Mouse (Mus musculus) embryonic facial prominence, embryonic 15.5 days (tissue): ENCODE data around the gene Gas8. TPM values are rescaled to one million over a fixed set of nuclear protein-coding genes. Genes with fewer than 3 reads are reported as not detected.
"Not testable (repeated sequence)": the region's sequence is repeated elsewhere in the genome, so short reads cannot be mapped to it uniquely, and the experiment has no call there.

Source experiments
- ATAC-seq: fragments of 200-750 bp; cut with Nextera tagmentation; 2 replicates; pipeline ENCODE4 v1.8.0; 2017; ENCODE audit warnings: low read depth, moderate TSS enrichment; ENCODE audit not compliant: insufficient number of reproducible peaks, low FRiP score, low TSS enrichment
- H3K27ac ChIP-seq: fragments of 300-500 bp; sonication (generic); replicated peaks from 2 replicates; pipeline ENCODE4 v1.5.1; 2015; ENCODE audit warnings: mild to moderate bottlenecking, inconsistent platforms
- H3K27me3 ChIP-seq: fragments of 300-500 bp; sonication (generic); 2 replicates; pipeline ENCODE4 v1.6.1; 2015; ENCODE audit warnings: inconsistent platforms
- H3K36me3 ChIP-seq: fragments of 300-500 bp; sonication (generic); 2 replicates; pipeline ENCODE4 v1.6.1; 2015; ENCODE audit warnings: mild to moderate bottlenecking, inconsistent platforms
- H3K4me1 ChIP-seq: fragments of 300-500 bp; sonication (generic); 2 replicates; pipeline ENCODE4 v1.6.1; 2015; ENCODE audit warnings: inconsistent platforms
- H3K4me2 ChIP-seq: fragments of 300-500 bp; sonication (generic); replicated peaks from 2 replicates; pipeline ENCODE4 v1.6.1; 2015; ENCODE audit warnings: mild to moderate bottlenecking, inconsistent platforms
- H3K4me3 ChIP-seq: fragments of 300-500 bp; sonication (generic); replicated peaks from 2 replicates; pipeline ENCODE4 v1.5.1; 2015; ENCODE audit warnings: mild to moderate bottlenecking, inconsistent platforms
- H3K9ac ChIP-seq: fragments of 300-500 bp; sonication (generic); 2 replicates; pipeline ENCODE4 v1.6.1; 2015; ENCODE audit warnings: inconsistent platforms
- H3K9me3 ChIP-seq: fragments of 300-500 bp; sonication (generic); replicated peaks from 2 replicates; pipeline ENCODE4 v1.6.1; 2016; ENCODE audit warnings: inconsistent platforms
- WGBS: fragments of 180-500 bp; shearing (Covaris S2); methylation state at CpG from one replicate; pipeline ENCODE4 v1.1.7; 2015; 5-methylcytosine and 5-hydroxymethylcytosine counted together
- polyA plus RNA-seq: library from polyadenylated mRNA; unstranded; fragments of >200 nt; fragmentation: Nextera tagmentation; extraction: Ambion mirVana; gene quantifications from 2 replicates; pipeline ENCODE4 v1.2.1, GENCODE M21; 2015

The Gas8 gene
- polyA plus RNA-seq, 1 experiment from 2014 or later: 36.7 TPM

DNA sequence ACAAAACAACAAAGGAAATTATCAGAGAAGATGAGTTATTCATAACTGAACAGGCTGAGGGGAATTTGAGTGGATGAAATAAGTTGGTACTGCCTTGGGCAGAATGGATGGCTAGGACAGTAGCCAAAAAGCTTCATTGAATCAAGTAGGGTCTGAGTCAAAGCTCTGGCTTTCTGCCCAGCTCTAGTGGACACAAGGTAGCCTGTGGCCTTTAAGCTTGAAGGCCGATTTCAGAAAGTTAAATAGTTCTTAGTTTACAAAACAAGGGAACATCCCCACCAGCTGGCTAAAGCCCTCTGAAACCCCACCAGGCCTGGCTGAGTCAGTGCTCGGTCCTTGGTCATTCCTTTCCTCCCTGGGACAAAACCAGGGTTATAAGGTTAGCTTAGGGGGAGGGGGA, 2.0 kb upstream of the Gas8 start:
- 28% methylated on average over 2 of the region's 2 CpGs for WGBS
- Histone ChIP-seq H3K27me3 (peaks cover 44% of the 10 kb centered on the region), H3K27ac (no peak overlapping the region), H3K4me2 (no peak overlapping the region), H3K36me3 (peaks cover 12% of the 10 kb centered on the region), H3K9ac (no peak overlapping the region), H3K4me1 (peaks cover 25% of the 10 kb centered on the region), H3K9me3 (no peaks in the 10 kb centered on the region), H3K4me3 (no peak overlapping the region)
- ATAC-seq: no peak

DNA sequence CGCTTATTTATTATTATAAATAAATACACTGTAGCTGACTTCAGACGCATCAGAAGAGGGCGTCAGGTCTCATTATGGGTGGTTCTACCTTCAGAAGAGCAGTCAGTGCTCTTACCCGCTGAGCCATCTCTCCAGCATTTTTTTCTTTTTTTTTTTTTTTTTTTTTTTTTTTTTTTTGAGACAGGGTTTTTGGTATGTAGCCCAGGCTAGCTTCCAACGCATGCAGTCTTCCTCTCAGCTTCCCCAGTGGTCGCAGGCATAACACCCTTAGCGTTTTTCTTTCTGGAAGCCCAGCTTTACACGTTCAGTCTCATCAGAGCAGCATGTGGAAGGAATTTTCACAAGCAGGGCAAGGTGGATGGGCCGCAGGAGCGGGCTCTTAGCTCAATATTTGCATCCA, 462 bp upstream of the Gas8 start:
- H3K9me3 ChIP-seq: no peaks in the 10 kb centered on the region
- peak overlapping the region; percentile 60 for H3K4me3 ChIP-seq
- no peak for ATAC-seq
- peaks cover 34% of the 10 kb centered on the region for H3K27me3 ChIP-seq
- no peak overlapping the region for H3K27ac ChIP-seq
- H3K36me3 ChIP-seq: peaks cover 26% of the 10 kb centered on the region
- 30% methylated on average over 10 of the region's 10 CpGs for WGBS
- peaks cover 25% of the 10 kb centered on the region for H3K4me1 ChIP-seq
- no peak overlapping the region for H3K9ac ChIP-seq
- peak overlapping the region; percentile 82 for H3K4me2 ChIP-seq

DNA sequence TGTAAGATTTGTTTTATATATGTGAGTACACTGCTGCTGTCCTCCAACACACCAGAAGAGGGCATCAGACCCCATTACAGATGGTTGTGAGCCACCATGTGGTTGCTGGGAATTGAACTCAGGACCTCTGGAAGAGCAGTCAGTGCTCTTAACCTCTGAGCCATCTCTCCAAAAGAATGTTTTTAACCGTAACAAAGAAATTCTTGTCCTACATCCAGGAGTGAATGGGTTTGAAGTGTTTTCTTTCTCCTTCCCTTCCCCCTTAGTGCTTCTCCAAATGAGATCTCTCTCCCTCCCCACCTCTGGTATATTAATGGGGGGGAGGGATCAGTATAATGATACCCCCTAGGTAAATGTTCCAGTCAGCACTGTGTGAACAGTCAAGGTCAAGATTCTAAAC, 1.4 kb downstream of the Gas8 start:
- peaks cover 13% of the 10 kb centered on the region for H3K4me1 ChIP-seq
- not testable (repeated sequence) for H3K27ac ChIP-seq, H3K4me2 ChIP-seq, H3K4me3 ChIP-seq, H3K9ac ChIP-seq, H3K9me3 ChIP-seq, ATAC-seq
- WGBS: 97% methylated on average over 1 of the region's 1 CpGs
- H3K36me3 ChIP-seq: peaks cover 44% of the 10 kb centered on the region
- peaks cover 17% of the 10 kb centered on the region for H3K27me3 ChIP-seq

DNA sequence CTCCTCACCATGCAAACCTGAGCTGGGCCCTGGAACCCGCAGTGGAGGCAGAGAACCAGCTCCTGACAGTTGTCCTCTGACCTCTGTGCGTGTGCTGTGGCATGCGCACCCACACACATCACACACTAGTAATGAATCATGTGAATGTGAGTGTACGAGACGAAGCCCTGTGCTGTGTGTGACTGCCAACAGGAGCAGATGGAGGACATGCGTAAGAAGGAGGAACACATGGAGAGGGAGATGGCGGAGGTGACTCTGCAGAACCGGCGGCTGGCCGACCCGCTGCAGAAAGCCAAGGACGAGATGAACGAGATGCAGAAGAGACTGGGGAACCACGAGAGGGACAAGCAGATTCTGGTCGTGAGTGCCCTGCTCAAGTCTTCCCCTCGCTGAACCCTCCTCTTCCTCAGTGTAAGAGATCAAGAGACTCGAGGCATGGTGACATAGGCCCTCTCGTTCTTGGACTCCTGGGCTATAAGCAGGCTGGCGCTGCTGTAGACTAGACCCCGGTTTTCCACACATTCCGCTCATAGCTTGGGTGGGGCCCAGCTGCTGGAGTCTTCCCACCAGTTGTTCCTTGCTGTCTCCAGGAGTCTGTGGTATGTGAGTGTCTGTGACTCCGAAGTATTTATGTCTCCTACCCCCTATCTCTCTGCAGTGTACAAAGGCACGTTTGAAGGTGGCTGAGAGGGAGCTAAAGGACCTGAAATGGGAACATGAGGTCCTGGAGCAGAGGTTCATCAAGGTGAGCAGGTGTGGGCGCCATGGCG, 9.3 kb downstream of the Gas8 start:
- Histone ChIP-seq H3K9ac (no peak overlapping the region), H3K27me3 (no peaks in the 10 kb centered on the region), H3K4me1 (no peaks in the 10 kb centered on the region), H3K4me3 (no peak overlapping the region), H3K27ac (no peak overlapping the region), H3K36me3 (peaks cover 98% of the 10 kb centered on the region), H3K9me3 (no peaks in the 10 kb centered on the region), H3K4me2 (no peak overlapping the region)
- no peak for ATAC-seq
- WGBS: 87% methylated on average over 25 of the region's 25 CpGs

DNA sequence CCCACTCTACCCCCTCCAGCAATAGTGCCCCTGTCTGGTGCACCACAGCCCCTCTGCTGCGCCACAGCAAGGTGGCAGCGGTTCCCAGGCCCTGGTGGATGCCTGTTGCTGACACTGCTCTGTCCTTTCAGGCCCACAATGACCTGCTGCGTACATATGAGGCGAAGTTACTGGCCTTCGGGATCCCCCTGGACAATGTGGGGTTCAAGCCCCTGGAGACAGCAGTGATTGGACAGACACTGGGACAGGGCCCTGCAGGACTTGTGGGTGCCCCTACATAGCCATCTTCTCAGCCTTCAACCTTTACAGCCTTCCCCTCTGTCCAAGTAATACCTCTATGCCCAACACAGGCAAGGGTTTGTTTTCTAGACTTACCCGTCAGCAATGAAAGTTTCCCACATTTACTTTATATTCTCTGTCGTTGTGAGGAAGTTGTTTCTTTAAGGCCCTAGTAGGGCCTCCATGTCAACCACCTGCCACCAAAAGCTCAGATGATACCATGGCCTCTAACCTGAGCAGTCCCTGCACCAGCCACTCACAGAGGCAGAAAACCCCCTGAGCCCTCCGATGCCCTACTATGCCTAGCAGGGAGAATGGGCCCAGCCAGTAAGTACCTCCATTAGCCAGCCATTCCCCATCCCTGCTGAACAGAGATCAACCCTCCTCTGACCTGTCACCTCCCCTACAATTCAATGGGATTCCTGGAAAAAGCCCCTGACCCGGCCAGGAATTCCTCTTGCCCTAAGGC, 17.8 kb downstream of the Gas8 start:
- Histone ChIP-seq H3K4me1 (no peaks in the 10 kb centered on the region), H3K9me3 (no peaks in the 10 kb centered on the region), H3K27ac (no peak overlapping the region), H3K27me3 (peaks cover 8% of the 10 kb centered on the region; the same call in 1 of the 2 replicates), H3K36me3 (peaks cover 55% of the 10 kb centered on the region), H3K4me3 (no peak overlapping the region), H3K4me2 (no peak overlapping the region), H3K9ac (no peak overlapping the region)
- 81% methylated on average over 9 of the region's 9 CpGs for WGBS
- no peak for ATAC-seq

DNA sequence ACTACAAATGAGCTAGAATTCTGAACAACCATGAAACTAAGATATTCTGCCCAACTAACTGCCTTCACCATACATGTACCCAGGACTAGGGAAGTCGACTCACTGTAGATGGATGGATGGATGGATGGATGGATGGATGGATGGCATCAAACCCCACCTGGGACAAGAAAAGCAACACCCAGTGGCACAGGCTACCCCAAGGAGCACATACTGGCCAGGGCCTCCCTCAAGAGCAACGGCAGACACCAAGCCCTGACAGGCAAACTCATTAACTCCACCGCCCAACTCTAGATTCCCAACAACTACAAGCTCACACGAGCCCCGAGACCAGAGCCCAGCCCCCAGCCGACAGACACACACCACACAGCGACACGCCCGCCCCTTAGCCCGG, 18.4 kb downstream of the Gas8 start:
- peaks cover 8% of the 10 kb centered on the region; the same call in 1 of the 2 replicates for H3K27me3 ChIP-seq
- no peaks in the 10 kb centered on the region for H3K9me3 ChIP-seq
- no peak overlapping the region; the same call in 1 of the 2 replicates for H3K4me2 ChIP-seq
- H3K4me3 ChIP-seq: no peak overlapping the region
- H3K4me1 ChIP-seq: no peaks in the 10 kb centered on the region
- WGBS: 22% methylated on average over 8 of the region's 10 CpGs
- no peak overlapping the region for H3K9ac ChIP-seq
- H3K27ac ChIP-seq: no peak overlapping the region
- ATAC-seq: peak; percentile 34; the same call in 1 of the 2 replicates
- peaks cover 49% of the 10 kb centered on the region for H3K36me3 ChIP-seq

DNA sequence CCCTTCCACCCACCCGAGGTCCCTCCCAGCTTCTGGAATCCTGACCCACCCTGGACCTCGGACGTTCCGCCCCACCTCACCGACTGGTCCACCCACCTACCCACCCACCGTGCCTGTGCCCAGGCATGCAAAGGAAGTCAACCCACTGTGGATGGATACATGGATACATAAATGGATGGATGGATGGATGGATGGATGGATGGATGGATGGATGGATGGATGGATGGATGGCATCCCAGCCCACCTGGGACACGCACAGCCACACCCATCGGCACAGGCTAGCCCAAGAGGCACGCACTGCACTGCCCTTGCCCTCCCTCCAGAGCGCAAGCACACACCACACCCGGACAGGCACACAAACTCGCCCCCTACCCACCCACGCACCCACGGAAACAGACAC, 19.0 kb downstream of the Gas8 start:
- 88% methylated on average over 6 of the region's 14 CpGs for WGBS

DNA sequence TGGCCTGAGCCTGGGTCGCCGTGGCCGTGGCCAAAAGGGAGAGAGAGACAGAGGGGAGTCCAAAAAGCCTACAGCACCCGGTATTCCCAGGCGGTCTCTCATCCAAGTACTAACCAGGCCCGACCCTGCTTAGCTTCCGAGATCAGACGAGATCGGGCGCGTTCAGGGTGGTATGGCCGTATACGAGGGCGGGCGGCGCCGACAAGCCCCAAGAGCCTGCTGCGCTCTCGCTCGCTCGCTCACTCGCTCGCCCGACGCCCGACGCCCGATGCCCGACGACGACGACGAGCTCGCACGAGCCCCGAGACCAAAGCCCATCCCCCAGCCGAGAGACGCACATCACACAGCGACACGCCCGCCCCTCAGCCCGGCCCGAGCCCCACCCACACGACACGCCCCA, 45.6 kb downstream of the Gas8 start:
- H3K9me3 ChIP-seq, H3K4me3 ChIP-seq, H3K4me2 ChIP-seq, H3K36me3 ChIP-seq, H3K27ac ChIP-seq, ATAC-seq, H3K27me3 ChIP-seq, H3K4me1 ChIP-seq, H3K9ac ChIP-seq: not testable (repeated sequence)
- WGBS: no CpG with 5 or more reads among the region's 45 CpGs

More for the DNA sequence above, 19.0 kb downstream of the Gas8 start:
- not testable (repeated sequence) for H3K4me1 ChIP-seq, H3K9me3 ChIP-seq, H3K27me3 ChIP-seq, H3K4me2 ChIP-seq, H3K27ac ChIP-seq, ATAC-seq, H3K9ac ChIP-seq, H3K4me3 ChIP-seq
- peaks cover 42% of the 10 kb centered on the region for H3K36me3 ChIP-seq

DNA sequence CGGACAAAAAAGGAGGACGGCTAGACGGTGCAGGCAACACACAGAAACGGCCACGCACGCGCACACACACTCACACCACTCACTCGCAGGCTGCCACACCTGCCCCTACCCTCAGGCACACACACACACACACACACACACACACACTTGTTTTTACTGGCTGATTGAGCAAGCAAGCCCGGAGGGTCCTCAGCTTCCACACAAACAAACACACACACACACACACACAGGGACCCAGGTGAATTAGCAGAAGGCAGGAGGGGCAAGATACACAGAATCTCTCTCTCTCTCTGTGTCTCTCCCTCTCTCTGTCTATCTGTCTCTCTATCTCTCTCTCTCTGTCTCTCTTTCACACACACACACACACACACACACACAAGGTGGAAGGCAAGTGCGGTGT, 56.8 kb downstream of the Gas8 start:
- 76% methylated on average over 4 of the region's 10 CpGs for WGBS
- not testable (repeated sequence) for H3K9ac ChIP-seq, H3K4me1 ChIP-seq, H3K4me2 ChIP-seq, H3K27me3 ChIP-seq, H3K9me3 ChIP-seq, H3K4me3 ChIP-seq, ATAC-seq, H3K36me3 ChIP-seq, H3K27ac ChIP-seq
